Comparison of ENCODE assay signal across 21 mouse cellular contexts in genomic region chr6:129512868-129513267, GRCm38 (mm10). TPM values are rescaled to one million over a fixed set of nuclear protein-coding genes. Genes with fewer than 3 reads are reported as not detected.
DNase-seq lines count a peak whose midpoint lies in the region; ATAC-seq lines count a peak whose summit lies in the region.
"Had no signal": no experiment of that assay in that cellular context is flagged by ENCODE, and none has a peak within 500 bp of the region (broad histone marks: within the 10 kb centered on the region; RNA-seq: fewer than 3 reads in every experiment).

No protein-coding gene starts in this region.

- 35% methylated on average over 8 of the region's 8 CpGs for WGBS in kidney, embryonic 16.5 days

- H3K4me3 ChIP-seq in kidney, embryonic 16.5 days (ENCODE audit: low read length): peak overlapping the region; percentile 23
- H3K4me3 ChIP-seq: heart, adult 2 months had no signal

- peak overlapping the region; percentile 80 for H3K27ac ChIP-seq in kidney, embryonic 16.5 days (ENCODE audit: low read length)
- H3K27ac ChIP-seq: heart, adult 2 months; liver, embryonic 14.5 days had no signal

- peak overlapping the region; percentile 20; the same call in 1 of the 2 replicates for H3K4me2 ChIP-seq in kidney, embryonic 16.5 days (replicated peaks; ENCODE audit: low read depth, low read length)
- H3K4me2 ChIP-seq: midbrain, embryonic 11.5 days had no signal

- H3K4me1 ChIP-seq in kidney, embryonic 16.5 days (ENCODE audit: insufficient read depth, low read length): peaks cover 37% of the 10 kb centered on the region

- no peak for ATAC-seq in kidney, embryonic 16.5 days (ENCODE audit: low FRiP score, low TSS enrichment)
- ATAC-seq: CD4-positive, CD25-positive, alpha-beta regulatory T cell, adult 4 months; forebrain, postnatal 0 days; hindbrain, embryonic 16.5 days had no signal

- H3K36me3 ChIP-seq in kidney, embryonic 16.5 days (ENCODE audit: insufficient read depth, low read length): no peaks in the 10 kb centered on the region

- H3K27me3 ChIP-seq in kidney, embryonic 16.5 days (ENCODE audit: insufficient read depth, low read length): no peaks in the 10 kb centered on the region

- H3K9ac ChIP-seq in kidney, embryonic 16.5 days (replicated peaks; ENCODE audit: low read length): 0 out of 2 replicates have a peak overlapping the region, but pooled peaks have one; percentile 37
- H3K9ac ChIP-seq: forebrain, postnatal 0 days; liver, embryonic 14.5 days had no signal

- H3K9me3 ChIP-seq in kidney, embryonic 16.5 days (ENCODE audit: low read length): no peaks in the 10 kb centered on the region

- DNase-seq in embryo, embryonic 10.5 days (ENCODE audit: low spot score): peak; percentile 37
- DNase-seq in embryo, embryonic 11 days: peak; percentile 61
- DNase-seq in mesoderm, embryonic 11.5 days (ENCODE audit: low read depth, low spot score): peak; percentile 64
- no peak for DNase-seq in right cerebral cortex, postnatal 36 days (ENCODE audit: low spot score in 2 of 2)
- no peak for DNase-seq in urinary bladder, postnatal 36 days (ENCODE audit: low spot score in 2 of 2)
- no peak for DNase-seq in adrenal gland, postnatal 25 days
- DNase-seq: adrenal gland, postnatal 10 days; cerebellum, adult 9-10 months; forebrain, postnatal 0 days; gastrocnemius, postnatal 10 days; heart, adult 2 months had no signal

RNA-seq across cellular contexts. Expression of gene Tmem52b, which starts 0.5 kb away (rescaled TPM):
- 61.5 and 63.1 TPM in 2 replicates for polyA plus RNA-seq in kidney, embryonic 16.5 days (2015; fragmentation: Nextera tagmentation; extraction: Ambion mirVana)
- not detected in 2 replicates for total RNA-seq in adrenal gland, postnatal 25 days (2021)
- total RNA-seq: adrenal gland, postnatal 10 days; forebrain, postnatal 0 days; gastrocnemius, postnatal 10 days; heart, adult 2 months; left cerebral cortex, postnatal 10 days; MEL had no signal
- polyA plus RNA-seq: CD4-positive, CD25-positive, alpha-beta regulatory T cell, adult 4 months; embryonic facial prominence, embryonic 11.5 days; forebrain, postnatal 0 days; heart, adult 2 months; heart, postnatal 0 days; hindbrain, embryonic 16.5 days; liver, embryonic 14.5 days; midbrain, embryonic 11.5 days; spleen, adult 2 months had no signal

RNA-seq across cellular contexts. Expression of gene Olr1, which starts 5.9 kb away (rescaled TPM):
- polyA plus RNA-seq in kidney, embryonic 16.5 days (2015; fragmentation: Nextera tagmentation; extraction: Ambion mirVana): not detected in 2 replicates
- total RNA-seq in adrenal gland, postnatal 25 days (2021): 0.24 TPM in 1 of 2 replicates, not detected in the other
- total RNA-seq: left cerebral cortex, postnatal 10 days; MEL had no signal
- polyA plus RNA-seq: forebrain, postnatal 0 days; hindbrain, embryonic 16.5 days; midbrain, embryonic 11.5 days had no signal

RNA-seq across cellular contexts. Expression of gene Gabarapl1, which starts 20.1 kb away (rescaled TPM):
- polyA plus RNA-seq in kidney, embryonic 16.5 days (2015; fragmentation: Nextera tagmentation; extraction: Ambion mirVana): 74.1 and 77.7 TPM in 2 replicates
- 251 and 260 TPM in 2 replicates for total RNA-seq in adrenal gland, postnatal 25 days (2021)

Comparison
In these comparisons a context has a peak if more than half of its experiments do, and no peak if none do; other contexts are left out.
1. DNase-seq: peak in embryo, embryonic 10.5 days (single experiment), embryo, embryonic 11 days (single experiment) and mesoderm, embryonic 11.5 days (single experiment); none in right cerebral cortex, postnatal 36 days (0 of 2), urinary bladder, postnatal 36 days (0 of 2) and adrenal gland, postnatal 25 days (single experiment).